Mouse (Mus musculus) cerebellum, adult 18-20 months (tissue): ENCODE measurements around the gene Apoe.
A peak's percentile ranks its signal among the peaks of the same experiment; 100 is the strongest.
"Not testable (repeated sequence)": the region's sequence is repeated elsewhere in the genome, so short reads cannot be mapped to it uniquely, and the experiment has no call there.

Source experiments
- DNase-seq, 2 experiments: peaks; one replicate each; pipeline ENCODE4 v3.0.0; 2021

The Apoe gene

GRCm38 (mm10) chr7:19691434-19691833, 7.6 kb downstream of the Apoe start:
- no peak for DNase-seq

- DNase-seq = no peak
Measured at GRCm38 (mm10) chr7:19690845-19691244, 8.1 kb downstream of the Apoe start.

- no peak for DNase-seq
Measured at GRCm38 (mm10) chr7:19688611-19689010, 10.4 kb downstream of the Apoe start.

GRCm38 (mm10) chr7:19688101-19688500, 10.9 kb downstream of the Apoe start:
- DNase-seq = no peak

GRCm38 (mm10) chr7:19686927-19687583, 11.9 kb downstream of the Apoe start:
- DNase-seq = not testable (repeated sequence)

- DNase-seq = no peak
Measured at GRCm38 (mm10) chr7:19686521-19686920, 12.5 kb downstream of the Apoe start.

- no peak for DNase-seq
Measured at GRCm38 (mm10) chr7:19685374-19685773, 13.6 kb downstream of the Apoe start.

GRCm38 (mm10) chr7:19683771-19684201, 15.2 kb downstream of the Apoe start:
- DNase-seq = no peak

GRCm38 (mm10) chr7:19682979-19683378, 16.0 kb downstream of the Apoe start:
- DNase-seq = no peak

GRCm38 (mm10) chr7:19681202-19681694, 17.7 kb downstream of the Apoe start, which contains the start of the genes Gm44805 and Apoc4:
Gene Gm44805 (minus strand): TSS chr7:19681423.
Gene Apoc4 (minus strand): TSS chr7:19681479.
- DNase-seq = no peak

- no peak for DNase-seq
Measured at GRCm38 (mm10) chr7:19680702-19681101, 18.3 kb downstream of the Apoe start.

- no peak for DNase-seq
Measured at GRCm38 (mm10) chr7:19678901-19679300, 20.1 kb downstream of the Apoe start.

- no peak for DNase-seq
Measured at GRCm38 (mm10) chr7:19677872-19678271, 21.1 kb downstream of the Apoe start, which contains the start of gene Apoc2. Gene Apoc2 (minus strand): TSS chr7:19677941.

GRCm38 (mm10) chr7:19676662-19677061, 22.3 kb downstream of the Apoe start:
- DNase-seq = no peak

GRCm38 (mm10) chr7:19675824-19676223, 23.2 kb downstream of the Apoe start:
- DNase-seq = no peak

- no peak for DNase-seq
Measured at GRCm38 (mm10) chr7:19673083-19673699, 25.8 kb downstream of the Apoe start.

GRCm38 (mm10) chr7:19671511-19671910, 27.5 kb downstream of the Apoe start:
- no peak for DNase-seq

- DNase-seq = peak; percentile 94 to 95
Measured at GRCm38 (mm10) chr7:19668947-19669721, 29.9 kb downstream of the Apoe start.

GRCm38 (mm10) chr7:19667434-19667833, 31.6 kb downstream of the Apoe start:
- DNase-seq = no peak

- no peak for DNase-seq
Measured at GRCm38 (mm10) chr7:19666750-19667149, 32.2 kb downstream of the Apoe start.

- DNase-seq = peak; percentile 94 to 97
Measured at GRCm38 (mm10) chr7:19664955-19665841, 33.8 kb downstream of the Apoe start, which contains the start of gene Clptm1. Gene Clptm1 (minus strand): TSS chr7:19665033.

- no peak for DNase-seq
Measured at GRCm38 (mm10) chr7:19664455-19664954, 34.5 kb downstream of the Apoe start.
